ENCODE assay signal across 8 mouse cellular contexts in the genomic region with DNA sequence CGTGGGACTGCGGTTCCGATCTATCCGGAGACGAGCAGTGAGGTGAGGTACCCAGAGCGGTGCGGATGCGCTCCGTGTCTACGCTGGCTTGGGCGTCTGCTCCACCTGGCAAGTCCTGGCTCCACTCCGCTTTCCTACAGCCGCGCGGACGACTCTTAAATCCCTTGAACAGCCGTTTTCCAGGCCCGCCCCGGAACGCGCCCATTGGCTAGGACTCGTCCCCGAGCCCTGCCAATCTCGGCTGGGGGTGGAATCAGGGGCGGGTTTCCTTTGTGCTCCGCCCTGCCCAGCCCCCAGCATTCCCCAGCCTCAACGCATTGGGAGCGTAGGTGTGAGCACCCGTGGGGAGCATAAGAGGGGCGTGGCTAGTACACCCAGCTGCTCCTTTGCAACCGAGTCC. TPM values are rescaled to one million over a fixed set of nuclear protein-coding genes. Genes with fewer than 3 reads are reported as not detected.
DNase-seq lines count a peak whose midpoint lies in the region; ATAC-seq lines count a peak whose summit lies in the region.

Gene Fam84a (minus strand): TSS at position 134 of the 400 bp plus-strand sequence.

- peak; percentile 95 for DNase-seq in adrenal gland, postnatal 14 days
- peak; percentile 97 for DNase-seq in embryo, embryonic 11 days
- peak; percentile 64 for DNase-seq in gastrocnemius, postnatal 25 days
- peak; percentile 92 to 95 for DNase-seq in left cerebral cortex, adult 9 months (ENCODE audit: low spot score in 2 of 2)
- DNase-seq in right cerebral cortex, postnatal 36 days (ENCODE audit: low spot score in 2 of 2), result peak; percentile 94 to 95
- DNase-seq in thymus, postnatal 10 days (ENCODE audit: low spot score in 2 of 2), result no peak

- H3K27ac ChIP-seq in intestine, embryonic 15.5 days, result no peak within 1 kb of the TSS

- under 1% methylated on average over 31 of the region's 31 CpGs for WGBS in intestine, embryonic 15.5 days

- H3K4me1 ChIP-seq in intestine, embryonic 15.5 days (replicated peaks), result peaks cover 18% of the 10 kb centered on the region

- H3K9me3 ChIP-seq in intestine, embryonic 15.5 days, result no peaks in the 10 kb centered on the region

- H3K27me3 ChIP-seq in intestine, embryonic 15.5 days (replicated peaks), result peaks cover 23% of the 10 kb centered on the region

- peak; percentile 96 for ATAC-seq in intestine, embryonic 15.5 days
- 0 out of 2 replicates have a peak, but pooled peaks have one; percentile 9 for ATAC-seq in megakaryocyte progenitor cell, adult 5-6 weeks (replicated peaks; ENCODE audit: poor library complexity)

- H3K4me2 ChIP-seq in intestine, embryonic 15.5 days (replicated peaks), result peak within 1 kb of the TSS; percentile 94

- H3K9ac ChIP-seq in intestine, embryonic 15.5 days, result peak within 1 kb of the TSS; percentile 42

- H3K4me3 ChIP-seq in intestine, embryonic 15.5 days (replicated peaks), result peak within 1 kb of the TSS; percentile 51

- H3K36me3 ChIP-seq in intestine, embryonic 15.5 days, result no peaks in the 10 kb centered on the region

RNA-seq across cellular contexts. Expression of gene Fam84a, which starts in this region (rescaled TPM):
- 5.1 and 5.2 TPM in 2 replicates for total RNA-seq in adrenal gland, postnatal 14 days (2021)
- under 1 TPM; 0.05 to 0.38 TPM for total RNA-seq in gastrocnemius, postnatal 25 days (2021)
- polyA plus RNA-seq in intestine, embryonic 15.5 days (2015; fragmentation: Nextera tagmentation; extraction: Ambion mirVana), result 6.5 and 7.4 TPM in 2 replicates
- total RNA-seq in megakaryocyte progenitor cell, adult 5-6 weeks (2015), result not detected in 2 replicates
- not detected in 2 replicates for total RNA-seq in megakaryocyte progenitor cell, adult 5-6 weeks (2017)

Comparison
In these comparisons a context has a peak if more than half of its experiments do, and no peak if none do; other contexts are left out.
1. Peak in DNase-seq in gastrocnemius, postnatal 25 days; RNA of the gene not detected or under 1 TPM.
2. Peak in ATAC-seq in megakaryocyte progenitor cell, adult 5-6 weeks; RNA of the gene not detected or under 1 TPM.
3. DNase-seq: peak in adrenal gland, postnatal 14 days (single experiment), embryo, embryonic 11 days (single experiment), left cerebral cortex, adult 9 months (2 of 2) and right cerebral cortex, postnatal 36 days (2 of 2); none in thymus, postnatal 10 days (0 of 2).